Mouse (Mus musculus): ENCODE measurements around the gene Spred2. TPM values are rescaled to one million over a fixed set of nuclear protein-coding genes. Genes with fewer than 3 reads are reported as not detected.
"Not testable (repeated sequence)": the region's sequence is repeated elsewhere in the genome, so short reads cannot be mapped to it uniquely, and the experiment has no call there.

Gene Spred2
- polyA plus RNA-seq, 1 experiment from 2014 or later, result 5.4 TPM

DNA sequence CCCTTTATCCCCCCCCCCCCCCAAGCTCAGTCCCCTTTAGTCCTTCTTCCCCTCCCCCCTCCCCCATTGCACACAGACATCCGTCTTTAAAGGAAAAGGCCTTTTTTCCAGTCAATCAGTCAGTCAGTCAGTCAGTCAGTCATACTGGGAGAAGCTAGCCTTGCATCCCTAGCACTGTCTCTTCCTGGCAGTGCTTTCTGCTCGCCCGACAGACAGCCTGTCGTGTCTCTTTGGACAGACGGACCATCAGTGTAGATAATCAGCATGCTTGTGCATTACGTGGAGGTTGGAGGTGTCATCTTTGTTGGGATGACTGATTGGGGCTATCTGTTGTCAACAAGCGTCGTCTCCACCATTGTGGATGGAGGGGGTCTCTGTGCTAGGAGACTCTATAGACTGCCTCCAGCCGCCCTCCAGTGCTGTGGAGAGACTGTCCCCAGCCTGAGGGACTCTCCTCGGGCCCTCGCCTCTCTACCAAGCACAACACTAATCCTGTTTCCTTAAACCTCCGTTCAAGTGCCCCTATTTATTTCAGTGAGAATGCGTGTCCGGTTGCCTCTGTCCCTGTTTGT, 98.8 kb downstream of the Spred2 start:
- no peak for ATAC-seq
- H3K36me3 ChIP-seq (ENCODE audit: control insufficient read depth, insufficient read depth, low read length), result peaks cover 44% of the 10 kb centered on the region

DNA sequence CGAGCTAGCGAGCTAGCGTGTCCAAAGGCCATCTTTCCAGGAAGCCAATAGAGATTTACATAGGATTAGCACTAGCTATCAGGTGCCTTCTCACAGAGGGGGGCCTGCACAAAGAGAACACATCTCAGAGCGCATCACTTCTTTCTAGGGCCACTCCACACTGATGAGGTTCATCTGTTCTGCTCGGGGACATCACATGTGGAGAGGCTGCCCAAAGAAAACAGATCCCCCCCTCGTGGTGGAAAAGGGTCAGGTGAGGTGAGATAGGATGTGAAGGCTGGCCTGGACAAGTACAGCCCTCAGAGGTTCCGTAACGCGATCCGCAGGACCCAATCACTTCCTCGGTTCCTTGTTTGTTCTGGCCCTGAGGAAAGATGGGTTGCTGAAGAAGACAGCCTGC, 101.7 kb downstream of the Spred2 start:
- H3K36me3 ChIP-seq (ENCODE audit: control insufficient read depth, insufficient read depth, low read length), result peaks cover 15% of the 10 kb centered on the region
- 80% methylated on average over 11 of the region's 11 CpGs for WGBS
- H3K27me3 ChIP-seq (replicated peaks; ENCODE audit: control insufficient read depth, insufficient read depth, low read length), result no peaks in the 10 kb centered on the region
- no peak overlapping the region for H3K4me3 ChIP-seq (ENCODE audit: low read depth, low read length)
- peaks cover 6% of the 10 kb centered on the region for H3K9me3 ChIP-seq (replicated peaks; ENCODE audit: control insufficient read depth, low read length)
- ATAC-seq, result no peak
- no peaks in the 10 kb centered on the region for H3K4me1 ChIP-seq (ENCODE audit: control insufficient read depth, insufficient read depth, low read length)
- H3K4me2 ChIP-seq (ENCODE audit: low read length), result no peak overlapping the region
- H3K9ac ChIP-seq (ENCODE audit: low read length), result no peak overlapping the region
- no peak overlapping the region for H3K27ac ChIP-seq (ENCODE audit: low read depth, low read length)
- no peak for DNase-seq (ENCODE audit: low spot score)

More for the DNA sequence above, 98.8 kb downstream of the Spred2 start:
- Histone ChIP-seq H3K4me3 (ENCODE audit: low read depth, low read length) (no peak overlapping the region), H3K27me3 (replicated peaks; ENCODE audit: control insufficient read depth, insufficient read depth, low read length) (no peaks in the 10 kb centered on the region), H3K4me2 (ENCODE audit: low read length) (no peak overlapping the region), H3K9ac (ENCODE audit: low read length) (no peak overlapping the region), H3K9me3 (replicated peaks; ENCODE audit: control insufficient read depth, low read length) (peaks cover 26% of the 10 kb centered on the region), H3K4me1 (ENCODE audit: control insufficient read depth, insufficient read depth, low read length) (no peaks in the 10 kb centered on the region), H3K27ac (ENCODE audit: low read depth, low read length) (no peak overlapping the region)
- DNase-seq (ENCODE audit: low spot score), result no peak
- 91% methylated on average over 14 of the region's 14 CpGs for WGBS

DNA sequence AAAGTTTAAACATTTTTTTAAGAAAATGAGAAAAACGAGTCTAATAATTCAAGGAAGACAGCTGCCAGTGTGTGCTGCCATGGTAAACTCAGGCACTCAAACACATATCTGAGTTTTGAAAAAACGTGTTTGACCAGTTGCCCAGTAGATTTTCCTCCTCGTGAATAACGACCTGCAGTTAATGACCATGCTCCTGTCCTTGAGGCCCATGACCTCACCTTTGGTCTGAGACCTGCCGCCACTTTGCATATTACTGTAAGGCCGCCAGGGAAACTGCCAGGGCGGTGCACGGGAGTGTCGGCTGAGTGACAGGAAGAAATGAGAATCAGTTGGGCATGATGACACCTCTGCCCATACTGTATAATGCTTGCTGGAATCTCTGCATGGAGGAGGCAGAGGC, 103.5 kb downstream of the Spred2 start:
- Histone ChIP-seq H3K4me2 (ENCODE audit: low read length) (no peak overlapping the region), H3K36me3 (ENCODE audit: control insufficient read depth, insufficient read depth, low read length) (peaks cover 5% of the 10 kb centered on the region), H3K4me1 (ENCODE audit: control insufficient read depth, insufficient read depth, low read length) (no peaks in the 10 kb centered on the region), H3K9me3 (replicated peaks; ENCODE audit: control insufficient read depth, low read length) (no peaks in the 10 kb centered on the region), H3K27ac (ENCODE audit: low read depth, low read length) (no peak overlapping the region), H3K27me3 (replicated peaks; ENCODE audit: control insufficient read depth, insufficient read depth, low read length) (no peaks in the 10 kb centered on the region), H3K9ac (ENCODE audit: low read length) (no peak overlapping the region), H3K4me3 (ENCODE audit: low read depth, low read length) (no peak overlapping the region)
- WGBS, result 77% methylated on average over 9 of the region's 9 CpGs
- ATAC-seq (no peak), DNase-seq (ENCODE audit: low spot score) (no peak)

DNA sequence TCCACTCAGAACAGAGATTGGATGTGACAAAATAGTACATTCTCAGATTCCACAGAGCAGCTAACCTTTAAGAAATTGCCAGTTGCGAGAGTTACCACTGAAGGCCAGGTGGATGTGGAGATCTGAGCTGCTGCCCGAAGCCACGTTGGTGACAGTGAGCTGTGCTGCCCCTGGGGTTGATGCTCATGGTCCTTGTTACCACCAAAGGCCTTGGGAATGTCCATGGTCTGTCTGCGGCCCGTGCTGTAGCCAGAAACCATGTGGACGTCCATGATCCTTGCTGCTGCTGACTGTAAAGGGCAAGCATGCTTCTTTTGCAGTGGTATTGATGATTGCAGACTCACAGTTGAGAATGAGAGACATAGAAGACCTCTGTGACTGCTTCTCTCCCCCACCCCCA, 104.2 kb downstream of the Spred2 start:
- Histone ChIP-seq H3K4me1 (ENCODE audit: control insufficient read depth, insufficient read depth, low read length) (no peaks in the 10 kb centered on the region), H3K4me2 (ENCODE audit: low read length) (no peak overlapping the region), H3K9me3 (replicated peaks; ENCODE audit: control insufficient read depth, low read length) (no peaks in the 10 kb centered on the region), H3K9ac (ENCODE audit: low read length) (no peak overlapping the region), H3K36me3 (ENCODE audit: control insufficient read depth, insufficient read depth, low read length) (peaks cover 5% of the 10 kb centered on the region), H3K27me3 (replicated peaks; ENCODE audit: control insufficient read depth, insufficient read depth, low read length) (no peaks in the 10 kb centered on the region), H3K4me3 (ENCODE audit: low read depth, low read length) (no peak overlapping the region), H3K27ac (ENCODE audit: low read depth, low read length) (no peak overlapping the region)
- 87% methylated on average over 6 of the region's 6 CpGs for WGBS
- ATAC-seq, result no peak
- no peak for DNase-seq (ENCODE audit: low spot score)

DNA sequence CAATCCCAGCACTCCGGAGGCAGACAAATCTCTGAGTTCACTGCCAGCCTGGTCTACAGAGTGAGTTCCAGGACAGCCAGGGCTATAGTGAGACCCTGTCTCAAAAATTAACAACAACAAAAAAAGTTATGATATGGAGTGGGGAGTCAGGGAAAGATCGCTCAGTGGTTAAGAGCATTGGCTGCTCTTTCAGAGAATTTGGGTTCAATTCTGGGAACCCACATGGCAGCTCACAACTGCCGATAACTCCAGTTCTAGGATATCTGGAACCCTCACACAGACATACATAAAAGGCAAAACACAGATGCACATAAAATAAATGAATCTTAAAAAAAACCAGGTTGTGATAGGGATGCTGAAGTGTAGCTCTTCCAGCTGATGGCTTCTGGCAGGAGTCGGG, 104.8 kb downstream of the Spred2 start:
- H3K9ac ChIP-seq (ENCODE audit: low read length), result no peak overlapping the region
- no peaks in the 10 kb centered on the region for H3K27me3 ChIP-seq (replicated peaks; ENCODE audit: control insufficient read depth, insufficient read depth, low read length)
- ATAC-seq (no peak), DNase-seq (ENCODE audit: low spot score) (no peak)
- no peak overlapping the region for H3K4me3 ChIP-seq (ENCODE audit: low read depth, low read length)
- H3K27ac ChIP-seq (ENCODE audit: low read depth, low read length), result no peak overlapping the region
- WGBS, result 94% methylated on average over 4 of the region's 4 CpGs
- peaks cover 5% of the 10 kb centered on the region for H3K36me3 ChIP-seq (ENCODE audit: control insufficient read depth, insufficient read depth, low read length)
- no peak overlapping the region for H3K4me2 ChIP-seq (ENCODE audit: low read length)
- H3K9me3 ChIP-seq (replicated peaks; ENCODE audit: control insufficient read depth, low read length), result no peaks in the 10 kb centered on the region
- no peaks in the 10 kb centered on the region for H3K4me1 ChIP-seq (ENCODE audit: control insufficient read depth, insufficient read depth, low read length)

DNA sequence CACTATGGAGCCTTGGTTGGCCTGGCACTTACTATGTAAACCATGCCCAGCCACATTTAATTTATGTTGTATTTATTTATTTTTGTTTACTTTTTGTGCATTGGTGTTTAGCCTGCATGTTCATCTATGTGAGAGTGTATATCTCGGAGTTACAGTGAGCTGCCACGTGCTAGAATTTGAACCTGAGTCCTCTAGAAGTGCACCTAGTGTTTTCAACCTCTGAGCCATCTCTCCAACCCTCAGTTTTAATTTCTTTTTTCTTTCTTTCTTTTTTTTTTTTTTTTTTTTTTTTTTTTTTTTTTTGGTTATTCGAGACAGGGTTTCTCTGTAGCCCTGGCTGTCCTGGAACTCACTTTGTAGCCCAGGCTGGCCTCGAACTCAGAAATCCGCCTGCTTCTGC, 106.8 kb downstream of the Spred2 start:
- H3K27me3 ChIP-seq (replicated peaks; ENCODE audit: control insufficient read depth, insufficient read depth, low read length); H3K4me3 ChIP-seq (ENCODE audit: low read depth, low read length); H3K9me3 ChIP-seq (replicated peaks; ENCODE audit: control insufficient read depth, low read length); ATAC-seq; H3K36me3 ChIP-seq (ENCODE audit: control insufficient read depth, insufficient read depth, low read length); DNase-seq (ENCODE audit: low spot score); H3K27ac ChIP-seq (ENCODE audit: low read depth, low read length); H3K9ac ChIP-seq (ENCODE audit: low read length); H3K4me1 ChIP-seq (ENCODE audit: control insufficient read depth, insufficient read depth, low read length); H3K4me2 ChIP-seq (ENCODE audit: low read length): not testable (repeated sequence)
- 91% methylated on average over 5 of the region's 5 CpGs for WGBS

DNA sequence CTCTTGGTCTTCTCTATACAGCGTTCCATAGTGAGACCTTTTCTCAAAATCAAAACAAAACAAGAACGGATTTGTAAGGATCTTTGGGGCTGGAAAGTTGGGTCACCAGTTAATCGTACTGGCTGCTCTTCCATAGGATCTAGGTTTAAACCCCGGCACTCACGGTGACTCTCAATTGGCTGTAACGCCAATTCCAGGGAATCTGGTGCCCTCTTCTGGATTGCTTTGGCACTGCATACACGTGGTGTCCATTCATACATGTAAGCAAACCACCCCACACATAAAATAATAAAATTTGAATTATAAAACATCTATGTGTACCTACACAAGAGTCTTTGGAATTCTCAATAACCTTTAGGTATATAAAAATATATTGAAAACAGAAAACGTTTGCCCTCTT, 107.4 kb downstream of the Spred2 start:
- Histone ChIP-seq H3K27ac (ENCODE audit: low read depth, low read length) (no peak overlapping the region), H3K4me2 (ENCODE audit: low read length) (no peak overlapping the region), H3K27me3 (replicated peaks; ENCODE audit: control insufficient read depth, insufficient read depth, low read length) (no peaks in the 10 kb centered on the region), H3K4me3 (ENCODE audit: low read depth, low read length) (no peak overlapping the region), H3K9ac (ENCODE audit: low read length) (no peak overlapping the region), H3K9me3 (replicated peaks; ENCODE audit: control insufficient read depth, low read length) (no peaks in the 10 kb centered on the region), H3K36me3 (ENCODE audit: control insufficient read depth, insufficient read depth, low read length) (no peaks in the 10 kb centered on the region), H3K4me1 (ENCODE audit: control insufficient read depth, insufficient read depth, low read length) (no peaks in the 10 kb centered on the region)
- ATAC-seq (no peak), DNase-seq (ENCODE audit: low spot score) (peak; percentile 38)
- 46% methylated on average over 8 of the region's 8 CpGs for WGBS

DNA sequence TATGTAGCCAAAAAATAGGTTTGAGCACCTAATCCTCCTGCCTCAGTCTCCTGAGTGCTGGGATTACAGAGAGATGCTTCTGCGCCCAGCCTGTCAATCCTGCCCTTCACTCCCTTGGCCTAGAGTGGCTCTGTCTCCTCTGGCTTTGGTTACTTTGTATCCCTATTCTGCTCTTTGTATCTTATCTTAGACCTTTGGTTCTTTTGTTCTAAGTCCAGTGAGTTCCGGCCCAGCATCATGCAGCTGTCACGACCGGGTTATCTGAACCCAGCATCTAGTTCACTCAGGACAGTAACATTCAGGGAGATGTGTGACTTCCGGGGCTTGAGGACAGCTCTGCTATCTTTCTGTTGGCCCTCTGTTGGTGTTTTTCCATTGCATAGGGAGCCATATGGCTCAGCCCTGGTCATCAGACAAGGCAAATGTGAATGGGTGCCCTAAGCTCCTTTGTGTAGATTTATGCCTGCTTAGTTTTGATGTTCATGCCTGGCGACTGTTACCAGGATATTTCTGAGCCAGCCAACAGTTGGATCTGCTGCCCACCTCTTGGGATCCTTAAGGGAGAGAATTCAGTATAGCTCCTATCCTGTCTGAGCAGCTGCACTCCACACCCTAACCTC, 109.5 kb downstream of the Spred2 start:
- Histone ChIP-seq H3K36me3 (ENCODE audit: control insufficient read depth, insufficient read depth, low read length) (no peaks in the 10 kb centered on the region), H3K9ac (ENCODE audit: low read length) (no peak overlapping the region), H3K4me3 (ENCODE audit: low read depth, low read length) (no peak overlapping the region), H3K27ac (ENCODE audit: low read depth, low read length) (no peak overlapping the region), H3K4me1 (ENCODE audit: control insufficient read depth, insufficient read depth, low read length) (no peaks in the 10 kb centered on the region), H3K4me2 (ENCODE audit: low read length) (no peak overlapping the region), H3K27me3 (replicated peaks; ENCODE audit: control insufficient read depth, insufficient read depth, low read length) (no peaks in the 10 kb centered on the region), H3K9me3 (replicated peaks; ENCODE audit: control insufficient read depth, low read length) (no peaks in the 10 kb centered on the region)
- DNase-seq (ENCODE audit: low spot score) (no peak), ATAC-seq (no peak)
- 80% methylated on average over 6 of the region's 6 CpGs for WGBS

DNA sequence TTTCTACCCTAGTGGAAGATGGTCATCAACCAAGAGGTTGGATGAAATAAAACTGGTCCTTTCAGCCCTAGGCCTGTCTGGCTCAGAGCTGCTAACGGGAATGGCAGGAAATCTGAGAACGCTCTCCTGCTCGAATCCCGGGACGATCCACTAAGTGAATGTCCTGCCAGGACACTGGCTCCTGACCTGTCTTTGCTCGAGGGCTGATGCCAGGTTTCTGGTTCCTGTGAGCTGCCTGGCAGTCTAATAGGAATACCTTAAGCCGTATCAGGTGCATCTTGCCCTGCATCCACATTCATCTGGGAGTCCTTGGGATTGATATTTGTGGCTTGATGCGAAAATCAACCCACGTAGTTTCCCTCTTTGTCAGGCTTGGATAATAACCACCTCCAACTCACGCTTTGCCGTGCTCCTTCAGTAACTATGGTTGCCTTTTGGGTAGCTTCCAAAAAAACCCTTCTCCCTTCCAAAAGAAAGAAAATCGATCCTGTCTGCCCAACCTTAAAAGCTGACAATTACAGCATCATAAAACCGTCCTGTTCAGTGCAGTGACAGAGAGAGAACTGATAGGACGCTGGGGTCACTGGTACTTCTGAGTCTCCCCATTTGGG, 110.3 kb downstream of the Spred2 start:
- H3K9me3 ChIP-seq (replicated peaks; ENCODE audit: control insufficient read depth, low read length), result no peaks in the 10 kb centered on the region
- no peak overlapping the region for H3K4me3 ChIP-seq (ENCODE audit: low read depth, low read length)
- no peak overlapping the region for H3K27ac ChIP-seq (ENCODE audit: low read depth, low read length)
- DNase-seq (ENCODE audit: low spot score), result no peak
- H3K4me2 ChIP-seq (ENCODE audit: low read length), result no peak overlapping the region
- no peaks in the 10 kb centered on the region for H3K36me3 ChIP-seq (ENCODE audit: control insufficient read depth, insufficient read depth, low read length)
- no peaks in the 10 kb centered on the region for H3K27me3 ChIP-seq (replicated peaks; ENCODE audit: control insufficient read depth, insufficient read depth, low read length)
- no peaks in the 10 kb centered on the region for H3K4me1 ChIP-seq (ENCODE audit: control insufficient read depth, insufficient read depth, low read length)
- ATAC-seq, result no peak
- no peak overlapping the region for H3K9ac ChIP-seq (ENCODE audit: low read length)
- 80% methylated on average over 14 of the region's 14 CpGs for WGBS
